Mouse (Mus musculus) embryonic facial prominence, embryonic 10.5 days (tissue): ENCODE results near the gene Psma7. TPM values are rescaled to one million over a fixed set of nuclear protein-coding genes. Genes with fewer than 3 reads are reported as not detected.

Experiments used
- polyA plus RNA-seq: library from polyadenylated mRNA; unstranded; fragments of >200 nt; fragmentation: Nextera tagmentation; extraction: Ambion mirVana; gene quantifications from 2 replicates; pipeline ENCODE4 v1.2.1, GENCODE M21; 2016

Psma7 gene
- polyA plus RNA-seq, 1 experiment from 2014 or later: 921 TPM

Other genes starting within 250 kb of the Psma7 start
- 3.2 and 3.7 TPM in 2 replicates for gene Taf4, start 65.8 kb downstream of the Psma7 start, polyA plus RNA-seq
- gene Lsm14b, start 17.4 kb downstream of the Psma7 start, polyA plus RNA-seq: 8.6 and 9.9 TPM in 2 replicates
- 8.3 and 8.6 TPM in 2 replicates for gene Ss18l1, start 76 bp upstream of the Psma7 start, polyA plus RNA-seq
- 31.3 and 33.0 TPM in 2 replicates for gene Mtg2, start 28.2 kb upstream of the Psma7 start, polyA plus RNA-seq
- gene Hrh3, start 62.1 kb upstream of the Psma7 start, polyA plus RNA-seq: 0.49 and 0.67 TPM in 2 replicates
- gene Osbpl2, start 76.9 kb upstream of the Psma7 start, polyA plus RNA-seq: 23.6 and 24.9 TPM in 2 replicates
- 264 and 272 TPM in 2 replicates for gene Adrm1, start 129.1 kb upstream of the Psma7 start, polyA plus RNA-seq
- gene Lama5, start 183.4 kb upstream of the Psma7 start, polyA plus RNA-seq: 19.6 and 25.3 TPM in 2 replicates
- gene Rps21, start 214.9 kb upstream of the Psma7 start, polyA plus RNA-seq: 569 and 585 TPM in 2 replicates
- gene Cables2, start 231.1 kb upstream of the Psma7 start, polyA plus RNA-seq: 12.7 and 13.2 TPM in 2 replicates
- 0.92 and 1.7 TPM in 2 replicates for gene Rbbp8nl, start 247.4 kb upstream of the Psma7 start, polyA plus RNA-seq